Mouse (Mus musculus) adrenal gland, adult (tissue): ENCODE measurements around the gene Gm44790.

Experiments used
- DNase-seq, 2 experiments: peaks; one replicate each; pipeline ENCODE4 v3.0.0; 2022 to 2023; ENCODE audit warnings: low spot score in 1 of 2; ENCODE audit not compliant: inconsistent age in 2 of 2

Gm44790 gene

GRCm38 (mm10) chr6:86426358-86426757 is at the start of gene Gm44790:
Gene Gm44790 (plus strand): TSS chr6:86426658.
- no peak for DNase-seq

GRCm38 (mm10) chr6:86378341-86378740 is 48.1 kb upstream of the Gm44790 start:
- DNase-seq, result peak; percentile 36 to 92

GRCm38 (mm10) chr6:86380112-86380511 is 46.3 kb upstream of the Gm44790 start:
- DNase-seq, result peak in 1 of 2 experiments; percentile 25

GRCm38 (mm10) chr6:86382551-86382950 is 43.9 kb upstream of the Gm44790 start:
- DNase-seq, result no peak

GRCm38 (mm10) chr6:86383370-86383769 is 43.1 kb upstream of the Gm44790 start:
- peak in 1 of 2 experiments; percentile 63 for DNase-seq

GRCm38 (mm10) chr6:86384692-86385091 is 41.8 kb upstream of the Gm44790 start:
- DNase-seq, result no peak

GRCm38 (mm10) chr6:86385362-86386104 is 40.9 kb upstream of the Gm44790 start:
- DNase-seq, result no peak

- DNase-seq, result no peak
Observed at GRCm38 (mm10) chr6:86387313-86387712, 39.1 kb upstream of the Gm44790 start.

GRCm38 (mm10) chr6:86388461-86388860 is 38.0 kb upstream of the Gm44790 start:
- no peak for DNase-seq

GRCm38 (mm10) chr6:86391326-86391725 is 35.1 kb upstream of the Gm44790 start:
- DNase-seq, result no peak

GRCm38 (mm10) chr6:86393187-86393586 is 33.3 kb upstream of the Gm44790 start:
- DNase-seq, result no peak

GRCm38 (mm10) chr6:86394078-86394720 is 32.3 kb upstream of the Gm44790 start:
- DNase-seq, result no peak

- DNase-seq, result no peak
Observed at GRCm38 (mm10) chr6:86395021-86395420, 31.4 kb upstream of the Gm44790 start.

- DNase-seq, result no peak
Observed at GRCm38 (mm10) chr6:86395969-86396368, 30.5 kb upstream of the Gm44790 start.

- peak; percentile 92 to 97 for DNase-seq
Observed at GRCm38 (mm10) chr6:86396581-86397256, 29.7 kb upstream of the Gm44790 start, which contains the start of gene Pcyox1. Gene Pcyox1 (minus strand): TSS chr6:86397154.

GRCm38 (mm10) chr6:86397257-86397980 is 29.0 kb upstream of the Gm44790 start:
- no peak for DNase-seq

GRCm38 (mm10) chr6:86398986-86399385 is 27.5 kb upstream of the Gm44790 start:
- DNase-seq, result no peak

GRCm38 (mm10) chr6:86399995-86400394 is 26.5 kb upstream of the Gm44790 start:
- DNase-seq, result no peak

- peak; percentile 83 to 95 for DNase-seq
Observed at GRCm38 (mm10) chr6:86400972-86401371, 25.5 kb upstream of the Gm44790 start.

- DNase-seq, result no peak
Observed at GRCm38 (mm10) chr6:86402681-86403607, 23.5 kb upstream of the Gm44790 start.
